Mouse (Mus musculus): ENCODE measurements around the gene Zfp202. TPM values are rescaled to one million over a fixed set of nuclear protein-coding genes. Genes with fewer than 3 reads are reported as not detected.

Zfp202 gene
- total and polyA plus RNA-seq, 2 experiments from 2014 or later = 6.6 to 9.3 TPM

DNA sequence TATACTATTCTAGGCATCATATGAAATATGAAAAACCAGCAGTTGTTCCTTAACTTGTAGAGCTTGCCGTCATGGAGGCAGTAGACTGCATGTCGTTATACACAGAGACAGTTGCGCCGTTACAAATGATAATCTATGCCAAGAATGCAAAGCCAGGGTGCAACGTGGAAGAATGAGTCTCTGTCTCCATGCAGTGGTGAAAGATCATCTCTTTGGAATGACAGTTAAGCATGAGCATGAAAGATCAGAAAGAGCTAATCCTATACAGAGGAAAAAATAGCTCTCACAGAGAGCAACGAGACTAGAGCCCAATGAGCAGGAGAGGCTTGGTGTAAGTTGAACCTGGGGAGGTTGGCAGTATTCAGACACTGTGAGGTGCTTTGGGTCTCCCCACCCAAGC is 54.6 kb downstream of the Zfp202 start:
- Histone ChIP-seq H3K4me3 (ENCODE audit: low read depth, low read length) (no peak overlapping the region), H3K4me1 (ENCODE audit: insufficient read depth) (peaks cover 4% of the 10 kb centered on the region), H3K9ac (no peak overlapping the region), H3K36me3 (ENCODE audit: insufficient read depth) (no peaks in the 10 kb centered on the region), H3K27ac (ENCODE audit: low read depth, low read length) (no peak overlapping the region), H3K27me3 (ENCODE audit: insufficient read depth, low read length) (no peaks in the 10 kb centered on the region), H3K9me3 (ENCODE audit: low read length) (no peaks in the 10 kb centered on the region), H3K4me2 (ENCODE audit: low read depth) (no peak overlapping the region)
- no peak for TF ChIP-seq CTCF (IDR thresholded peaks at IDR 0.05; ENCODE audit: low read depth)
- WGBS = 53% methylated on average over 6 of the region's 6 CpGs
- no peak for ATAC-seq
- peak; percentile 22 for DNase-seq

DNA sequence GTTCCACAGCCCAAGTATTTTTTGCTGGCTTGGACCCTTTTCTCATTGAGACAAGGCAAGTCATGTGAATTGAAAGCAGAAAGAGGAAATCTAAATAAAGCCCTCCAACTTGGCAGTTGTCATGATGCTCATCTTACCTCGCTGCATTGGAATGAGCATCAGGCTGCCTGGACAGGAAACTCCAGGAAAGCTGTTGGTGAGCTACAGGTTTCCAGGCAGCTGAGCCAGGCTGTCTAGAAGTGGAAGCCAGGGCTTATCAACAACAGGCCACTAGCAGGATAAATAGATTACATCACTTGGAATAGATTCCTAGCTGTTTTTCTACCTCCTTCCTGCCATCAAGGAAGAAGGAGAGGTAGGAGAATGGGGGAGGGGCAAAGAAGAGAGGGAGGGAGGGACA is 57.0 kb downstream of the Zfp202 start:
- H3K27ac ChIP-seq (ENCODE audit: low read depth, low read length) = no peak overlapping the region
- no peaks in the 10 kb centered on the region for H3K9me3 ChIP-seq (ENCODE audit: low read length)
- H3K27me3 ChIP-seq (ENCODE audit: insufficient read depth, low read length) = no peaks in the 10 kb centered on the region
- H3K36me3 ChIP-seq (ENCODE audit: insufficient read depth) = no peaks in the 10 kb centered on the region
- no peak overlapping the region for H3K4me2 ChIP-seq (ENCODE audit: low read depth)
- no peak overlapping the region for H3K9ac ChIP-seq
- H3K4me3 ChIP-seq (ENCODE audit: low read depth, low read length) = no peak overlapping the region
- no peaks in the 10 kb centered on the region for H3K4me1 ChIP-seq (ENCODE audit: insufficient read depth)
- no peak for ATAC-seq
- TF ChIP-seq CTCF (IDR thresholded peaks at IDR 0.05; ENCODE audit: low read depth) = no peak
- WGBS = 66% methylated on average over 1 of the region's 1 CpGs
- no peak for DNase-seq

DNA sequence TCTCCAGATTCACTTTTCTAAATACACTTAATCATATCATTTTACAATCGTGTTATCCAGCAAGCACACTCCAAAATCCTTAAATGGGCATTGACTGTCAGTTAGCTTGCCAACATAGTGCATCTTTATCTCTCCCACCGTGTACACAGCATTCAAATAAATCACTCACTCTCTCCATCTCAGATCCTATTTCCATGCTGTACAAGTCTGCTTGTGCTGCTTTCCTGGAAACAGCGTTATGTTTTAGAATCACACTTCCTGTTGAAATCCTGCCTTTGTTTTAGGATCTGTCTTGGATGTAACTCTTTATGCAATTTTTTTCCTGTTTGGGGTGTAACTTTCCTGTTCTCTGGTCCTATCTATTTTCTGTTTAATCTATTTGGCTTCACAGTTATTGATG is 60.3 kb downstream of the Zfp202 start:
- no peak for ATAC-seq
- Histone ChIP-seq H3K9me3 (ENCODE audit: low read length) (no peaks in the 10 kb centered on the region), H3K27me3 (ENCODE audit: insufficient read depth, low read length) (no peaks in the 10 kb centered on the region), H3K36me3 (ENCODE audit: insufficient read depth) (no peaks in the 10 kb centered on the region), H3K4me2 (ENCODE audit: low read depth) (no peak overlapping the region), H3K27ac (ENCODE audit: low read depth, low read length) (no peak overlapping the region), H3K9ac (no peak overlapping the region), H3K4me1 (ENCODE audit: insufficient read depth) (no peaks in the 10 kb centered on the region), H3K4me3 (ENCODE audit: low read depth, low read length) (no peak overlapping the region)
- WGBS = 51% methylated on average over 3 of the region's 3 CpGs
- TF ChIP-seq CTCF (IDR thresholded peaks at IDR 0.05; ENCODE audit: low read depth) = no peak
- no peak for DNase-seq

Other genes starting within 250 kb of the Zfp202 start
- 0.15 TPM in 1 of 2 replicates, not detected in the other for gene Olfr975, start 240.3 kb upstream of the Zfp202 start, total RNA-seq (2014; rRNA removed)
- gene Olfr975, start 240.3 kb upstream of the Zfp202 start, polyA plus RNA-seq (2015; fragmentation: Nextera tagmentation; extraction: Ambion mirVana) = not detected in 2 replicates
- not detected in 2 replicates for gene Olfr976, start 231.2 kb upstream of the Zfp202 start, total RNA-seq (2014; rRNA removed)
- not detected in 2 replicates for gene Olfr976, start 231.2 kb upstream of the Zfp202 start, polyA plus RNA-seq (2015; fragmentation: Nextera tagmentation; extraction: Ambion mirVana)
- not detected in 2 replicates for gene Olfr978, start 200.2 kb upstream of the Zfp202 start, total RNA-seq (2014; rRNA removed)
- gene Olfr978, start 200.2 kb upstream of the Zfp202 start, polyA plus RNA-seq (2015; fragmentation: Nextera tagmentation; extraction: Ambion mirVana) = not detected in 2 replicates
- gene Olfr979, start 188.9 kb upstream of the Zfp202 start, total RNA-seq (2014; rRNA removed) = not detected in 2 replicates
- not detected in 2 replicates for gene Olfr979, start 188.9 kb upstream of the Zfp202 start, polyA plus RNA-seq (2015; fragmentation: Nextera tagmentation; extraction: Ambion mirVana)
- gene Olfr980, start 182.7 kb upstream of the Zfp202 start, total RNA-seq (2014; rRNA removed) = not detected in 2 replicates
- not detected in 2 replicates for gene Olfr980, start 182.7 kb upstream of the Zfp202 start, polyA plus RNA-seq (2015; fragmentation: Nextera tagmentation; extraction: Ambion mirVana)
- not detected in 2 replicates for gene Olfr981, start 170.9 kb upstream of the Zfp202 start, total RNA-seq (2014; rRNA removed)
- gene Olfr981, start 170.9 kb upstream of the Zfp202 start, polyA plus RNA-seq (2015; fragmentation: Nextera tagmentation; extraction: Ambion mirVana) = not detected in 2 replicates
- not detected in 2 replicates for gene Olfr982, start 118.5 kb upstream of the Zfp202 start, total RNA-seq (2014; rRNA removed)
- gene Olfr982, start 118.5 kb upstream of the Zfp202 start, polyA plus RNA-seq (2015; fragmentation: Nextera tagmentation; extraction: Ambion mirVana) = not detected in 2 replicates
- not detected in 2 replicates for gene Olfr983, start 98.7 kb upstream of the Zfp202 start, total RNA-seq (2014; rRNA removed)
- not detected in 2 replicates for gene Olfr983, start 98.7 kb upstream of the Zfp202 start, polyA plus RNA-seq (2015; fragmentation: Nextera tagmentation; extraction: Ambion mirVana)
- not detected in 2 replicates for gene Olfr984, start 78.1 kb upstream of the Zfp202 start, total RNA-seq (2014; rRNA removed)
- not detected in 2 replicates for gene Olfr984, start 78.1 kb upstream of the Zfp202 start, polyA plus RNA-seq (2015; fragmentation: Nextera tagmentation; extraction: Ambion mirVana)
- gene Olfr985, start 62.1 kb upstream of the Zfp202 start, total RNA-seq (2014; rRNA removed) = not detected in 2 replicates
- gene Olfr985, start 62.1 kb upstream of the Zfp202 start, polyA plus RNA-seq (2015; fragmentation: Nextera tagmentation; extraction: Ambion mirVana) = not detected in 2 replicates
- not detected in 2 replicates for gene Tmem225, start 44.2 kb upstream of the Zfp202 start, total RNA-seq (2014; rRNA removed)
- not detected in 2 replicates for gene Tmem225, start 44.2 kb upstream of the Zfp202 start, polyA plus RNA-seq (2015; fragmentation: Nextera tagmentation; extraction: Ambion mirVana)
- gene Olfr986, start 11.4 kb upstream of the Zfp202 start, total RNA-seq (2014; rRNA removed) = not detected in 2 replicates
- not detected in 2 replicates for gene Olfr986, start 11.4 kb upstream of the Zfp202 start, polyA plus RNA-seq (2015; fragmentation: Nextera tagmentation; extraction: Ambion mirVana)
- 210 and 226 TPM in 2 replicates for gene Scn3b, start 76.9 kb downstream of the Zfp202 start, total RNA-seq (2014; rRNA removed)
- 114 and 133 TPM in 2 replicates for gene Scn3b, start 76.9 kb downstream of the Zfp202 start, polyA plus RNA-seq (2015; fragmentation: Nextera tagmentation; extraction: Ambion mirVana)